Mouse (Mus musculus) fibroblast of lung, adult 2 months (primary cell): ENCODE data around the gene Cemip.
"Not testable (repeated sequence)": the region's sequence is repeated elsewhere in the genome, so short reads cannot be mapped to it uniquely, and the experiment has no call there.

Source experiments
- DNase-seq: peaks from one replicate; pipeline ENCODE4 v3.0.0-alpha.2; 2011; ENCODE audit warnings: low read depth

Cemip gene

DNA sequence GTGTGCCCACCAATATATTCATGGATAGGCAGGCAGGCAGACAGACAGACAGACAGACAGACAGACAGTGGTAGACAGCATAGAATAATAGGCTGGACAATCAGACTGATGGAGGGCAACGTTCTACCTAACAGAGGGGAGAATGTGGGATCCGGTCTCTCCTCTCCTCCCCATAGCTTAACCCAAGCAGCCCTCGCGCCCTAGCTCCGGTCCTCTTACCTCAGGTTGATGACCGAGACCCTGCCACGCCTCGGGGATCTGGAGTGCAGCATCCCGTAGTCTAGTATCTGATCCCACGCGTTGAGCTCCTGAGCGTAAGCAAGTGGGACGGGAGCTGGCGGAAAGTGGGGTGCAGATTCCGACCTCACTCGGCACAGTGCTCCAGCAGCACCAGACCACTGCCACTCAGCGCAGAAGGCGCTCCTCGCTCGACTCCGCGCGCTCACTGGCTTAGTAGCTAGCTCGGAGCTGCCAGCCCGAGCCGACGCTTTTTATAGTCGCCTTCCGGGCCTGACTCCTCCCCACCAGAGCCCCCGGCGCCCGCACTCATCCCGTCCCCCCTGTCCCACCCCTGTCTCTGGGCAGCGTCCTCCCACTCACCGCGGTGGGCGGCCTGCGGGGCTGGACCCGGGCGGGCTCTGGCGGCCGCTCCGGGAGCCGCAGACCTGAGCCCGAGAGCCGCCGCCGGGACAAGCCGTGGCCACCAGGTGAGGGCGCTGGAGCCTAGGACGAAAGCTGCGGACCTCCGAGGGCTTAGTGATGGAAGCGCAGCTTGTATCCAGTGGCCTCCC, at the start of gene Cemip:
Cemip (minus strand) TSS at position 464 of the 791 bp plus-strand sequence.
- DNase-seq, result peak; percentile 40

DNA sequence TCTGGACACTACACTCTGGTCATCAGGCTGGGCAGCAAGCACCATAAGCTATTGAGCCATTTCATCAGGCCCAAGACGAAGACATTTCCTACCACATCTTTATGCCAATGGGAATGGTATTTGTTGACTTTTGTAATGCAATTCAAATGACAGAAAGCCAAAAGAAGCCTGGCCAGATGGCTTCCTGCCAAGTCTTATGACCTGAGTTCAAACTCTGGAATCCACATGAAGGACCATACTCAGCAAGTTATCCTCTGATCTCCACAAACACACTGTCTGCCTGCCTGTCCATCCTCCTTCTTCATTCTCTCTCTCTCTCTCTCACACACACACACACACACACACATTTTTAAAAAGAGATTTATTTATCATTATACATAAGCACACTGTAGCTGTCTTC, 46.4 kb upstream of the Cemip start:
- DNase-seq, result peak; percentile 64

DNA sequence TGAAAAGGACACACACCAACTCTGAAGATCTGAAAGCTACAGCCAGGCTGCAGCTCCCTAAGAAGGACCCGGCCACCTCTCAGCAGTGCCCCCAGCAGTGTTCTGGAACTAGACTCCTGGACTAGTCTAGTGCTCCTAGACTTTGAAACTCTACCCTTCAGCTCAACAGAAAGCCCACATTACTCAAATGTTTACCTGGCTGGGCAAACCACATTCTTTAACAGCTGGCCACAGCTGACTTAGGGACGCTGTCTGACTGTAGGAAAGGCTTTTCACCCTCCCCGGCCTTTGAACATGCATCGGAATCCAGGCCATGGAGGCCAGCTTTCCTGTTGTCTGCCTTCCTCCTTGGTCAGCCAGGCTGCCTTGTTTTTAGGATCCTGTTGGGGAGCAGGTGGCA, 45.4 kb upstream of the Cemip start:
- no peak for DNase-seq

DNA sequence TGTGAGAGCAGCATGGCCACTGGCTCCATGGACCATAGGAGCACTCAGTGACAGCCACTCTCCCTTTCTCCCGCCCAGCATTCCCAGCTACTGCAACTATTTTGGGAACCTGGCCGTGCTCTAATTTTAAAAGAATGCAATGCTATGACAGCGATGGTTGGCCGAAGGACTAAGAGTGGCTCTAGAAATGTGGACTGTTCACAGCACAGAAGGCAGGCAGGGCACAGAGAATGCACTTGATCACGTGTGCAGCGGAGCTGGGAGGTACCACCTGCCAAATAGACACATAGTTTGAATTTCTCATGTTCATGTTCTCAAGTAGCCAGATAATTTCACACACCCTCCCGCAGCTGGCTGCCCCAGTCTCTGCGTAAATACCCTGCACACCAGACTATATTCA, 42.4 kb upstream of the Cemip start:
- DNase-seq, result peak; percentile 70

DNA sequence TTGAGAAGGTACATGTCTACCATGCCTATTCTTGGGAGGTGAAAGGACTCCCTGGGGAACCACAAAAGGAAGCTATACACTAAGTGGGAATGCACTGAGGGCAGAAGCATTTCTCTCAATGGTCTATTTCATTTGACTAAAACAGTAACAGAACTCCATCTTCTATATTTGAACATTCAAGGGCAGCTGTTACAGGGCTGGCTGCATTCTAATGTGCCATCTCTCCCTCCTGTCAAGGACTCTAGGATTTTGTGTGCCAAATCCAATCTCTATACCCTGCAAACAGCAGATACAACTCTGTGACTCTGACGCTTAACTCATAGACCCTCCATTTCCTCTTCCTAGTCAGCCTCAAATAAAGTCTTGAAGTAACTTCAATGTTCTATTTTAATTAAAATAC, 39.4 kb upstream of the Cemip start:
- DNase-seq, result no peak

DNA sequence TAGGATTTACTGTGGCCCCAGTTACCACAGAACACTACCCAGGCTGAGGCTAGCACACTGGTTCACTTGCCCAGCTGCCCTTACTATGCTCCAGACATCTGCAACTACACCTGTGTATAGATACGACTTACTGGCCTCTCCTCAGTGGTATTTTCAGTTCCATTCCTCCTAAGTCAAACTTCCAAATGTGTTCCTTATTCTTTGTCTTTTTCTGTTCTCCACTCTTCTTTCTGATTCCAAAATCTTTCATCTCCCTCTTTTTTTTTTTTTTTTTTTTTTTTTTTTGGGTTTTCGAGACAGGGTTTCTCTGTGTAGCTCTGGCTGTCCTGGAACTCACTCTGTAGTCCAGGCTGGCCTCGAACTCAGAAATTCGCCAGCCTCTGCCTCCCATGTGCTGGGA, 37.3 kb upstream of the Cemip start:
- DNase-seq, result not testable (repeated sequence)

DNA sequence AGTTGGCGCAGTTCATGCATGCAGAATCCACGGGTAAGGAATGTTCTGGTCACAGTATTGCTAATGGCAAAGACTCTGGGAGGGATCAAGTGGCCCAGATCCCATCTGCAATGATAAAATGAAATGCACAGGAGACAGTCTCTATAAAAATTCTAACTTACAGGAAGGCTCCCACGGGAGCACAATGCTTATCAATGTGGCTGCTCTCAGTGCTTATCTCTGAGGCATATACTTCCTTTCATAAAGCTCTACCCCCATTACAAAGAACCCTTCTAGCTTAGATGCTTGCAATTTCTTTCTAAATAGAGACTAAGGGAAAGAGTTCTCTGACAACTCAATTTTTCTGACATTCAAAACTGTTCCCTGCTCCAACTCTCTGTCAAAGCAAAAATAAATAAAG, 35.5 kb upstream of the Cemip start:
- DNase-seq, result no peak

DNA sequence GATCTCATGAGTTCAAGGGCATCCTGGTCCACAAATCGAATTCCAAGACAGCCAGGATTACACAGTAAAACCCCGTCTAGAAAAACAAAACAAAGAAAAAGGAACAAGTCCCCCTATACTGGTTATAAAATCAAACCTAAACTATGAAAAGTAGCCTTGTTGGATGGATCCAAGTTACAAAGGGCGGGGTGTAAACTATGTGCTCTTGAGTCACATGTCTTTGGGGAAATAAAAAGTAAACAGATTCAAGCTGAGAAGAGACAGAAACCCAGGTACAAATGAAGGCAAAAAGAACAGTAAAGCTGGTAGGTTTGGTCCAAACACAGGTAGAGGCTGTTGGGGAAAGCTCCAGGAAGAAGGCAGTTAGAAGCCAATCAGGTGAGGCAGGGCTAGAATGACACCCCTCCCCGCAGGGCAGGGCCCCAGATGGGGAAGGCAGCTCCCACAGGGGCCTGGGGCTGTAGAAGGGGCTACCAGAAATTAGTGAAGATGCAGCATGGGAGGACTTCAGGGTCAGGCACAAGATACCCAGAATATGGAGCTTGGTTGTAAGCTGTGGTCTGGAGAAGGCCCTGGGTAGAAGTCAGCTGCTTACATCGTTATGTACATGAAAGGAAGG, 33.9 kb upstream of the Cemip start:
- no peak for DNase-seq

DNA sequence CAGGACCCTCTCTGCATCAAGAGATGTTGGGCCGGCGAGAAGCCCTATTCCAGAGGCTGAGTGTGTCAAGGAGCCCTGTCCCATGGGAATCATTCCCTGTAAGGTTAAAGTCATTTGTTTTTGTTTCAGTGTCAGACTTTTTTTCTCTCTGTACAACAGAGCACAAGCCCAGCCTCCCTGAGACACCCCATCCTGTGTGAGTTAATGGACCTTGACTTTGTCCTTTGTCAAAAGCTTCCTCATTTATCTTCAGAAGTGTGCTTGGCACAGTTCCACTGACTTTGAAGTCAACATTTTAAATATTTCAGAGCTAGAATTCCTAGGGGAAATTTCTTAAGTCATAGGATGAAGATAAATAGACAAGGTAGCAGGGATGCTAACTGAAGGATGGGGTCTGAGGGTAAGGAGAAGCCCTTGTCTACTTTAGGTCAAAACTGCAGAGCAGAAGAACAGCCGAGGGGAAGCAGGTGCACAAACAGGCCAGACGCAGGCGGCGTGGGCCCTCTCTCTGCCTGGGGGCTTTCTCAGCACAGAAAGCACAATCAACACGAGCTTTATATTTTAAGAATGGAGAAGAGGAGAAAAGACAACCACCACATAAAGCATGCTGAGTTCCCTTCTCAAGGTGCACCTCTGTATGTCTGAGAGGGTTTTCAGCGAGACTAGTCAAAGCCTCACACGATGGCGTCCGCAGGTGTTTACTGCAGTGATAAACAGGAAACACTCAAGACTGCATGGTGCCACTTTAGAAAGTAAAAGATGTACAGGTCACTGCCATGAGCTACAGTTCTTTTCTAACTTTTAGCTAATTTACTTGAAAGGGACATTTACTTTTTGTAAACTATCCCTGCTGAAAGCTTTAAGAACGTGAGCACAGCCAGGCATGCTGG, 33.2 kb upstream of the Cemip start:
- no peak for DNase-seq

DNA sequence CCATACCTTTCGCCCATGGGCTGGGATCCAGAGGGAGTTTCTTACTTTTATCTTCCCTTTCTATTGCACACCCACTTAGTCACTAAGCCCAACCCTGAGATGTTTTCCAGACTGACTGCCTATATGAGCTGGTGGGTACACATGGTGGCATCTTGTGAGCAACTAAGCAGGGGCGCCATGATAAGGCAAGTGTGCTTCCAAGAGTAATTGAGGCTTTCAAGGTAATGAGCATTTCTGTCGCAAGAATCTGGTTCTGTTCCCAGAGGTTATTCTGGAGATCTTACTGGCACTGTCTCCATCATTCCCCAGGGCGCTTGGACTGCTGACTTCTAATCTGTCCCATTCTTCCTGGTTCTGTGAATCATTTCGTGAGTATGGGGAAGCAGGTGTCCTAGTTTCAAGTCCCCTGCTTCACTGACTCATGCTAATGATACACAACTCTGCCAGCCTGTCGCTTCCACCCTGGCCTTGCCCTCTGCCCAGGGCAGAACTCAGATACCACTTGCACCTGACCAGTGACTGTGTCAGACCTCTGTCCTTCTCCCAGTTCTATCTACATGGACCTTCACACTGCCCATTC, 31.3 kb upstream of the Cemip start:
- no peak for DNase-seq

DNA sequence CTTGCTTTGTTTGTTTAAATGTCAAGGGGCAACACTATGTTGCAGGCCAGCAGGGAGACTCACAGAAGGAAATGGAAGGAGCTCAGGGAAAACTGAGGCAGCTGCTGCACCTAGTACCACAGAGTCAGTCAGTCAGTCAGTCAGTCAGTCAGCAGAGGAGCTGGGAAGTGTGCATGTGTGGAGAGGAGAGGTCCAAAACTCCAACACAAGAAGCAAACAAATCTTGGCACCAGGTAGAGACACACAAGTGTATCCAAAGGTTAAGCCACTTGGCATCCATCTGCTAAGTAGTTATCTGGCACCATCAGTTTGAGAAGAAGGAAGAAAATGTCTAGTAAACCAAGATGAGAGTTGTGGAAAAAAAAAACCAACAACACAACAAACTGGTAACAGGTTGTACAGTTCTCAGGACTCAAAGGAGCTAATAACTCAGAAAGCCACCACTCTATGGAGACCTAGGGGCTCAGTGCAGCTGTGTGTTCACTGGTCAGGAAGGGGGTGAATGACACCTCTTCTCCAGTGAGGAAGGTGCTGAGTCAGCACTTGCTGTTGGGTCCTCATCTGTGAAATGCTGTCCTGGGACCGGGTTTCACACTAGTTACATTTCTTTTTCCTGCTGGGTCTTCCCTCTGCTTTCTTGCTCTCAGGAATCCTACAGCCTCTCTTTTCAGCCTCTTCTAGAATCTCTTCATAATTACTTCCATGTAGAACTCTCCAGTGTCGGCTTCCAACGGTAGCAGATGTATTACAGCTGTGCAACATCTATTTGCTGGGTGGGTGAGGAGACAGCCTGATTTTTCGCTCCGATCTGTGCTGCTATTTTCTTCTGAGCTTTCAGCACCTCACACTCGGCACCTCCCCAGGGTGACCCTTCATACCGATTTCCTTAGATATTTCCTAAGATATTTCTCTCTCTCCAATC, 30.6 kb upstream of the Cemip start:
- DNase-seq, result no peak

DNA sequence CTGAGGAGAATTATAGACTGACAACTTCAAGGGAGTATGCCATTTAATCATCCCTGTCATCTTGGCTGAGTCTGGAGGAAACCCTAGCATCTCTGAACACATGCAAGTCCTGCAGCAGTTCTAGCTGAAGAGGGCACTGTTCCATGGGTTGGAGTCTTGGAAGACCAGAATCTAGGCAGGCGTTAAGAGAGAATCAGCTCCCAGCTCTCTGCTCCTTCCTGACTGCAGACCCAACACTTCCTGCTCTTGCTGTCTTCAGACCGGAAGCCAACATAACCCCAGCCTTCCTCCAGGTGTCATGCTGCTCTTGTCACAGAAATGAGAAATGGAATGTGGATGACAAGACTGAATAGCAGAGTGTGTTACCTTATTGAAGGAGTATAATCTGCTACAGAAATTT, 29.1 kb upstream of the Cemip start:
- no peak for DNase-seq

DNA sequence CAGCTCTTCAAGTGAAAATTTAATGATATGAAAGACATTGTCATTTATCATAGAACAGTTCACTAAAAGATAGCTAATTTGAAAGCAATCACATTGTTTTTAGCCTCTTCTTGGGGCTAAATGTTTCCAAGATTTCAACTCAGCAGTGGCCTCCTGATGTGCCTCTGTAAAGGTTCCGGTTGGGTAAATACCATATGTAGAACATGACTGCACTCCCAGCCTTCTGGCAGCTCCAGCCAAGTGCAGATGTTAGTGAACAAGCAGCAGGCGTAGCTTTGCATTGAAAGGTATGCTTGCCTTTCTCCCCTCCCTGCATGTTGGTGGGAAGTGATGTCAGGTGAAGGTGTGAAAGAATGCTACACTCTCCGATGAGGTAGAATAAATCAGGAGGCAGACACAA, 28.5 kb upstream of the Cemip start:
- DNase-seq, result no peak

DNA sequence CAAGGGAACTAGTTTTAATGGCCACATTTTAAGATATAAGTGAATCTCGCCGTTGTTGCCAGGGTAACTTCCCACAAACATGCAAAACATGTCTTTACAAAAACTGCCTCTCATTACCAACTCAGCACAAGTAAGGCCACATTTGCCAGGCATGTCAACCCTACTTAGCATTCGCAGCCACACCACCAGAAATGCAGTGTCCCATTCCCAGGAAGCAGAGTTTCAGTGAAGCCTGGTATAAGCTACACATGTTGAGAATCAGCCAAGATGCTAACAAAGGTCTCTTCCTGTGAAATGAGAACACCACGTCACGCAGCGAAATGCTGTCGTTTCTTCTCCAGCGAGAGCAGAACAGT, 26.7 kb upstream of the Cemip start:
- DNase-seq, result no peak

DNA sequence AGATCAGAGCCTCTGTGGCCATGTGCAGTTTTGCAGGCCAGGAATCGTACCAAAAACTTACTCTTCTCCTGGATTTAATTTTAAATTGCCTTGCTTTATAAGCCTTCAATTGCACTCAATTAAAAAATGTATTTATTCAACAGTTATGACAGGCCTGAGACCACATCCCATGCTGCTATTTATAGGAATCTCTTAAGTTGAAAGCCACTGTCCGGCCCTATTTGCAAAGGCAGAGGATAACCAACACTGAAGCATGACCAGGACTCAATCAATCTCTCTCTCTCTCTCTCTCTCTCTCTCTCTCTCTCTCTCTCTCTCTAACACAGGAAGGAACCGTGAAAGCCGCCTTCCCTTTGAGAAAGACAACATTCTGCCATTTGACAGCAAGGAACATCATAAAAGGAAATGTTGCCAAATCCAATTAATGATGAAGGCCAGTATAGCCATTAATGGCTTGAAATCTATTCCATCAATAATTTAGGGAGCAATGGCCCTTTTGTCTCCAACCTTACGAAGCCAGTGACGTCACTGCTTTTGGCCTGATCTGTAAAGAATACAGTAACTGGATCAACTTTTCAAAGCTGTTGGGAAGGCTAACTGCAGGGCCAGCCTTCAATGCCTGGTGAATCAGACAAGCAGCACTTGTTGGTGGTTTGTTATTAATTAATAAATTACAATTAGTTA, 26.2 kb upstream of the Cemip start:
- no peak for DNase-seq

DNA sequence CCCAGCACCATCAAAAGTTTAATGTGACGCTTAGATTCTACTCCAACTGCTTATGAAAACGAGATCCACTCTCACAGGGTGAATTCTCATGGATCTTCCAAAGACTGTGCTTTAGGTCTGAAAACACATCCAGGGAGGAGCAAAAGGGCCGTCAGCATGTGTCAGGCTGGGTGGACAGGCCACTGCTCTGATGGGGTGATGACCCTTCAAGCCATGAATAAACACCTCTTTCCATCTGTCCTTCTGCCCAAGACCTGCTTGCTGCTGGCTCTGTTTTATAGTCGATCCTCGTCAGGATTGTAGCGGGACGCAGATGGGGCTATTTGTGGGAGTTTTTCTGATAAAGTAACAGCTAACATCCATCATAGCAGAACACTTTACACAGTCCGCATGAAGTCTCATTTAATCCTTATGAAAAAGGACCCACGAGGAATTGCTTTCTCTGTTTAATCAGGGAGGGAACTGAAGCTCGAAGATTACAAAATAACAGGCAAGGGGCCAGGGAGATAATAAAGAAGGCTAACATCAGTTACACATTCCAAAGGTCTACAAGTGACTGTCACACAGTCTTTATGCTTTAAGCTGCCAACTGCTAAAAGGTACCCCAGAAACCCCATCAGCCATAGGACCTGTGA, 25.5 kb upstream of the Cemip start:
- no peak for DNase-seq

DNA sequence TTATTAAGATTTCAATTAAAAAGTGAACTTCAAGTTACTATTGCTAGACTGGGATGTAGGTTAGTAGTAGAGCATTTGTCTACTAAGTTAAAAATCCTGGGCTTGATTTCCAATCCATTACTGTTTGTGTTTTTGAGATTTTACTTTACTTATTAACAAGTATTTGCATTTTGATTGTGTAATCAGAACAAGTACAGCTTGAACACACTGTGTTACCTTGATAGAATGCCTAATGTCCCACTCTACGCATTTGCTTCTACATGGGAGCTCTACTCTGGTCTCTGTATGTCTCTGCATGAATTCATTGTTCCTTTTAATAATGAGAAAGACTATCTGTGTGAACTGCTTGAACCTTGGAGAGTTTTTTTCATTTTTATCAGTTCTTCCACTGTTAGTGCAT, 20.6 kb upstream of the Cemip start:
- no peak for DNase-seq

DNA sequence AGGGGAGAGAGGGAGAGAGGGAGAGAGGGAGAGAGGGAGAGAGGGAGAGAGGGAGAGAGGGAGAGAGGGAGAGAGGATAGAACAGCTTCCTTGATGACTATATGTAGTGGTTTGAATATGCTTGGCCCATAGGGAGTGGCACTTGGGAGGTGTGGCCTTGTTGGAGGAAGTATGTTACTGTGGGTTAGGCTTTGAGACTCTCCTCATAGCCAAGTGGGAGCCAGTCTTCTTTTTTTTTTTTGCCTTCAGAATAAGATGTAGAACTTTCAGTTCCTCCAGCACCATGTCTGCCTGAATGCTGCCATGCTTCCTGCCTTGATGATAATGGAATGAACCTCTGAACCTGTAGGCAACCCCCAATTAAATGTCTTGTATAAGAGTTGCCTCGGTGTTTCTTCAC, 16.3 kb upstream of the Cemip start:
- no peak for DNase-seq

DNA sequence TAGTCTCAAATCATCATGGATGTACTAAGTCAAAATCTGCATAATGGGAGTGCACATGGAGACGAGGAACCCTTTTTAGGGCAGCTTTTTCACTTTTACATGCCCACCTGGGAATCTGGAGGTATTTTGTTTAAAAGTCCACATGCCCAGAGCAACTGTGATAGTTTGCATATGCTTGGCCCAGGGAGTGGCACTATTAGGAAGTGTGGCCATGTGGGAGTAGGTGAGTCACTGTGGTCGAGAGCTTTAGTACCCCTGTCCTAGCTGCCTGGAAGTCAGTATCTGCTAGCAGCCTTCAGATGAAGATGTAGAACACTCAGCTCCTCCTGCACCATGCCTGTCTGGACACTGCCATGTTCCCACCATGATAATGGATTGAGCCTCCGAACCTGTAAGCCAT, 14.4 kb upstream of the Cemip start:
- DNase-seq, result no peak

DNA sequence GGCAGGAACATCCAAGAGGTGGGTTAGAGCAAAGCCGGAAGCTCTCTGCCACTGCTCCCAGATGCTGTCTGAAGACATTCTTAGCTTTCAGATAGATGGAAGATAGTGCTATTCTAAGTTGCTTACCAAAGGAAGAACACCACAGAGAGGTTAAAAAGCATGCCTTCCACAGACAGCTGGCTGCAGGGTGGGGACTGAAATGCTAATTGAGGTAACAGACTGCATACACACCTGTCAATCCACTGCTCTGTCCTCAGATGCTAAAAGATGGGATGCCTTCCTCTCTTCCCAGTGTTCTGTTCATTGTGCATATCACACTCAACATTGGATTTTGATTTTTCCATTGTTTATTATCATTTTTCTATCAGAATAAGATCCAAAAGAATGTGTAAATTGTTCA, 11.8 kb upstream of the Cemip start:
- no peak for DNase-seq

DNA sequence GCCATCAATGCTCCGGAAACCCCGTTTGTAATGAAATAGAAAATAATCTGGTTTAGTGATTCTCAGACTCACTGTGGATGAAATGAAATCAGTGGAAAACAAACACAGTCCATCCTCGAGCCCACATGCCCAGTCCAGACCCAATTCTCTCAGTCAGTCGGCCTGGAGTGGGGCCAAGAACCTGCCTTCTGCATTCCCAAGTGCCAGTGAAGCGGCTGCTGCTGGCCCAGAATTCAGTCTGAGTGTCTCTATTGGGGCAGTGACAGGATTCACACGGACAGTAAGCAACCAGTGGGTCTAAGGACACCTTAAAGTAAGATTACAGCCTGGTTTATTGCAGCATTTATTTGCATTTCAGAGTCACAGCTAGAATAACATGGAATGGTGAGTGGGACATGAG, 10.2 kb upstream of the Cemip start:
- no peak for DNase-seq
